Mouse (Mus musculus) bone marrow macrophage, adult 2 months (primary cell): ENCODE results near the gene Adcyap1r1.

Experiments used
- CTCF ChIP-seq: IDR thresholded peaks from 2 replicates; pipeline ENCODE4 v1.5.1; 2012; ENCODE audit warnings: low read depth, mild to moderate bottlenecking, low read length, moderate library complexity
- POLR2A ChIP-seq: IDR thresholded peaks from 2 replicates; pipeline ENCODE4 v1.6.1; 2012; ENCODE audit warnings: mild to moderate bottlenecking, low read depth, low read length, borderline replicate concordance

DNA sequence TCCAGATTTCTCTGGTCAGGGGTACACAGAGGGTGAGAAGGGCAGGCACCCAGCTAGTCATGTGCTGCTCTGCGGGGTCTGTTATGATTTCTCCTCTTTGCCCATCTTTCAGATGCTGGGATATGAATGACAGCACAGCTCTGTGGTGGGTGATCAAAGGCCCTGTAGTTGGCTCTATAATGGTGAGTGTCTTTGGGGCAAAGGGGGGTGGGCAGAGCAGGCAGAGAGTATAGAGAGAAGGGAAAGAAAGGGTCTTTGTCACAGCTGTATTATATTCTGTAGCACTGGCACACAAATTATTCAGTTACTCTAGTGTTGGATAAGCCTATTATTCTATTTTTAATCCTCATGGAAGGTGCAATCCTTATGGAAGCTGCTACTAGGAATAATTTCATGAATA is 29.2 kb downstream of the Adcyap1r1 start:
- TF ChIP-seq CTCF (no peak), POLR2A (no peak)
